Mouse (Mus musculus): ENCODE measurements at regions not wholly inside any gene's neighbourhood (a gene's known extent, or its start where the extent isn't known, plus 50 kb on each side); places are given as distances from the start of the nearest gene placed in this dataset.
"Not testable (repeated sequence)": the region's sequence is repeated elsewhere in the genome, so short reads cannot be mapped to it uniquely, and the experiment has no call there.

- DNase-seq, result peak; percentile 28
These were observed 199.9 kb downstream of the Dph6 start for GRCm38 (mm10) chr2:114454901-114455300.

GRCm38 (mm10) chr2:114450185-114450584 is 204.6 kb downstream of the Dph6 start:
- no peak for DNase-seq

- no peak for DNase-seq
These were observed 211.0 kb downstream of the Dph6 start for GRCm38 (mm10) chr2:114443801-114444200.

- peak; percentile 37 for DNase-seq
These were observed 213.8 kb downstream of the Dph6 start for GRCm38 (mm10) chr2:114440943-114441342.

GRCm38 (mm10) chr2:114439668-114440067 is 215.1 kb downstream of the Dph6 start:
- peak; percentile 60 for DNase-seq

- DNase-seq, result peak; percentile 19
These were observed 216.7 kb downstream of the Dph6 start for GRCm38 (mm10) chr2:114438048-114438447.

- DNase-seq, result no peak
These were observed 226.3 kb upstream of the Zfp770 start for GRCm38 (mm10) chr2:114427426-114428157.

GRCm38 (mm10) chr2:114419346-114419745 is 218.1 kb upstream of the Zfp770 start:
- no peak for DNase-seq

GRCm38 (mm10) chr2:114413013-114413412 is 211.7 kb upstream of the Zfp770 start:
- DNase-seq, result no peak

- DNase-seq, result no peak
These were observed 210.9 kb upstream of the Zfp770 start for GRCm38 (mm10) chr2:114411940-114412715.

GRCm38 (mm10) chr2:114410717-114411116 is 209.4 kb upstream of the Zfp770 start:
- no peak for DNase-seq

GRCm38 (mm10) chr2:114409542-114409941 is 208.3 kb upstream of the Zfp770 start:
- DNase-seq, result no peak

- no peak for DNase-seq
These were observed 206.1 kb upstream of the Zfp770 start for GRCm38 (mm10) chr2:114407408-114407807.

GRCm38 (mm10) chr2:114384566-114384965 is 183.3 kb upstream of the Zfp770 start:
- DNase-seq, result no peak

GRCm38 (mm10) chr2:114378844-114379533 is 177.7 kb upstream of the Zfp770 start:
- no peak for DNase-seq

- no peak for DNase-seq
These were observed 172.2 kb upstream of the Zfp770 start for GRCm38 (mm10) chr2:114373476-114373875.

- not testable (repeated sequence) for DNase-seq
These were observed 152.6 kb upstream of the Zfp770 start for GRCm38 (mm10) chr2:114353876-114354275.

- DNase-seq, result no peak
These were observed 139.5 kb upstream of the Zfp770 start for GRCm38 (mm10) chr2:114340578-114341293.

GRCm38 (mm10) chr2:114301746-114302145 is 100.5 kb upstream of the Zfp770 start:
- no peak for DNase-seq

- no peak for DNase-seq
These were observed 93.8 kb upstream of the Zfp770 start for GRCm38 (mm10) chr2:114295110-114295509.

- no peak for DNase-seq
These were observed 90.1 kb upstream of the Zfp770 start for GRCm38 (mm10) chr2:114291387-114291786.

GRCm38 (mm10) chr2:114275536-114275935 is 74.3 kb upstream of the Zfp770 start:
- DNase-seq, result no peak
